Mouse (Mus musculus) G1E-ER4 (cell line): ENCODE results near the gene 2700049A03Rik. TPM values are rescaled to one million over a fixed set of nuclear protein-coding genes. Genes with fewer than 3 reads are reported as not detected.

Experiments used
- GATA1 ChIP-seq: IDR thresholded peaks from one replicate; pipeline ENCODE4 v1.8.0; 2012; ENCODE audit warnings: low read length, inconsistent platforms
- polyA plus RNA-seq: library from polyadenylated mRNA; stranded (reverse); fragments of >175 nt; gene quantifications from 2 replicates; pipeline ENCODE4 v1.2.3, GENCODE M21; 2012

2700049A03Rik gene
- polyA plus RNA-seq, 1 experiment, result 0.73 TPM

- no peak for TF ChIP-seq GATA1
Observed at GRCm38 (mm10) chr12:71237074-71237473, 100.4 kb downstream of the 2700049A03Rik start.

GRCm38 (mm10) chr12:71242791-71243190 lies 106.1 kb downstream of the 2700049A03Rik start:
- TF ChIP-seq GATA1, result no peak

GRCm38 (mm10) chr12:71244766-71245390 lies 108.2 kb downstream of the 2700049A03Rik start:
- no peak for TF ChIP-seq GATA1

GRCm38 (mm10) chr12:71247191-71247590 lies 110.5 kb downstream of the 2700049A03Rik start:
- TF ChIP-seq GATA1, result no peak

GRCm38 (mm10) chr12:71249348-71249747 lies 112.7 kb downstream of the 2700049A03Rik start:
- no peak for TF ChIP-seq GATA1

- TF ChIP-seq GATA1, result no peak
Observed at GRCm38 (mm10) chr12:71252509-71253167, 116.0 kb downstream of the 2700049A03Rik start.

GRCm38 (mm10) chr12:71254779-71255178 lies 118.1 kb downstream of the 2700049A03Rik start:
- no peak for TF ChIP-seq GATA1

GRCm38 (mm10) chr12:71258196-71258920 lies 121.7 kb downstream of the 2700049A03Rik start:
- no peak for TF ChIP-seq GATA1

GRCm38 (mm10) chr12:71264211-71264610 lies 127.6 kb downstream of the 2700049A03Rik start:
- no peak for TF ChIP-seq GATA1

- TF ChIP-seq GATA1, result no peak
Observed at GRCm38 (mm10) chr12:71269367-71269766, 132.7 kb downstream of the 2700049A03Rik start.

GRCm38 (mm10) chr12:71271131-71271530 lies 134.5 kb downstream of the 2700049A03Rik start:
- no peak for TF ChIP-seq GATA1

- no peak for TF ChIP-seq GATA1
Observed at GRCm38 (mm10) chr12:71274519-71275237, 138.0 kb downstream of the 2700049A03Rik start.

GRCm38 (mm10) chr12:71275906-71276595 lies 139.4 kb downstream of the 2700049A03Rik start:
- TF ChIP-seq GATA1, result no peak

- TF ChIP-seq GATA1, result no peak
Observed at GRCm38 (mm10) chr12:71279521-71280262, 143.0 kb downstream of the 2700049A03Rik start.
